Mouse (Mus musculus): ENCODE data around the gene Exoc5. TPM values are rescaled to one million over a fixed set of nuclear protein-coding genes. Genes with fewer than 3 reads are reported as not detected.

The Exoc5 gene
- polyA plus RNA-seq, 1 experiment from 2014 or later, result 79.9 TPM

- H3K27me3 ChIP-seq (ENCODE audit: control insufficient read depth, insufficient read depth, low read length), result no peaks in the 10 kb centered on the region
- H3K36me3 ChIP-seq (ENCODE audit: control insufficient read depth, insufficient read depth, low read length), result peaks cover 13% of the 10 kb centered on the region; the same call in 1 of the 2 replicates
- 94% methylated on average over 6 of the region's 6 CpGs for WGBS
- no peak for ATAC-seq (ENCODE audit: low read depth)
- H3K4me2 ChIP-seq (ENCODE audit: low read depth, low read length), result no peak overlapping the region
- H3K4me1 ChIP-seq (ENCODE audit: control insufficient read depth, insufficient read depth, low read length), result no peaks in the 10 kb centered on the region
- H3K4me3 ChIP-seq (ENCODE audit: low read depth, low read length), result no peak overlapping the region
- H3K9ac ChIP-seq (replicated peaks; ENCODE audit: low read depth, low read length), result no peak overlapping the region
- no peak overlapping the region for H3K27ac ChIP-seq (ENCODE audit: low read depth, low read length)
- no peaks in the 10 kb centered on the region for H3K9me3 ChIP-seq (ENCODE audit: control insufficient read depth, low read length)
Observed at GRCm38 (mm10) chr14:49027040-49027778, 39.2 kb downstream of the Exoc5 start.

- ATAC-seq (ENCODE audit: low read depth), result no peak
- H3K9ac ChIP-seq (replicated peaks; ENCODE audit: low read depth, low read length), result no peak overlapping the region
- no peak overlapping the region for H3K4me3 ChIP-seq (ENCODE audit: low read depth, low read length)
- H3K27ac ChIP-seq (ENCODE audit: low read depth, low read length), result no peak overlapping the region
- H3K9me3 ChIP-seq (ENCODE audit: control insufficient read depth, low read length), result no peaks in the 10 kb centered on the region
- H3K36me3 ChIP-seq (ENCODE audit: control insufficient read depth, insufficient read depth, low read length), result peaks cover 16% of the 10 kb centered on the region; the same call in 1 of the 2 replicates
- H3K4me1 ChIP-seq (ENCODE audit: control insufficient read depth, insufficient read depth, low read length), result no peaks in the 10 kb centered on the region
- no peaks in the 10 kb centered on the region for H3K27me3 ChIP-seq (ENCODE audit: control insufficient read depth, insufficient read depth, low read length)
- no peak overlapping the region for H3K4me2 ChIP-seq (ENCODE audit: low read depth, low read length)
- 95% methylated on average over 5 of the region's 5 CpGs for WGBS
Observed at GRCm38 (mm10) chr14:49019765-49020164, 46.7 kb downstream of the Exoc5 start.

DNA sequence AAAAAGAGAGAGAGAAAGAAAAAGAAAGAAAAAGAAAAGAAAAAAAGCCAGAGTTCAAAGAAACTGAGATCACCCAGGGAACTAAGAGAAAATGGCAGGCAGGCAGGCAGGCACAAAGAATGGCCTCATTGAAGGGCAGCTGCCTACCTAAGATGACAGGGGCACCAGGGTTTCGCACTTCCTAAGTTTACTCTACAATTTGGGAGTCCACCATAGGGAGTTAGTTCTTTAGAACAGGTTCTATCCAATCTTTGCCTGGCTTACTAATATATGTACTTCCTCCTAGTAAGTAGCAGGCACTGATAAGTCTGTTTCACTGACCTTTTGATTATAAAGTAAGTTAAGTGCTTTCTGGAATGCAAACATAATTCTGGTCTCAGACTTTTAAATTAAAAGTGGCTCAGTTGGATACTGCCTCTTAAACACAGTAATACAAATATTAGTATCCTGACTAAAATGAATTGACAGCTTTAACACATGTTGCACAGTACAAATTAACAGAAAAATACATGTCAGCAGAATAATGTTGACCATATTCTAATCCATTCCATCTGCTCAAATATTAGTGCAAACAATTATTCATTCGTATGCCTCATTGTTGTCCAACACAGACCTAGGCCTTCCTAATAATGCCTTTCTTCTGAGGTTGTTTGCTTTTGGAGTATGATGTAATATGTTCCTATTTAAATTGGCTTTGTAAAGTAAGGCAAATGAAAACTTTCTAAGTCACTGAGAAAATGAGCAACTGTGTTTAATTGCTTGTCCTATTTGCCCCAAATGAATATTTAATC lies 57.9 kb downstream of the Exoc5 start:
- Histone ChIP-seq H3K4me1 (ENCODE audit: control insufficient read depth, insufficient read depth, low read length) (no peaks in the 10 kb centered on the region), H3K9ac (replicated peaks; ENCODE audit: low read depth, low read length) (no peak overlapping the region), H3K27me3 (ENCODE audit: control insufficient read depth, insufficient read depth, low read length) (no peaks in the 10 kb centered on the region), H3K27ac (ENCODE audit: low read depth, low read length) (no peak overlapping the region), H3K9me3 (ENCODE audit: control insufficient read depth, low read length) (no peaks in the 10 kb centered on the region), H3K4me3 (ENCODE audit: low read depth, low read length) (no peak overlapping the region), H3K36me3 (ENCODE audit: control insufficient read depth, insufficient read depth, low read length) (no peaks in the 10 kb centered on the region), H3K4me2 (ENCODE audit: low read depth, low read length) (no peak overlapping the region)
- ATAC-seq (ENCODE audit: low read depth), result no peak
- 95% methylated on average over 2 of the region's 2 CpGs for WGBS

DNA sequence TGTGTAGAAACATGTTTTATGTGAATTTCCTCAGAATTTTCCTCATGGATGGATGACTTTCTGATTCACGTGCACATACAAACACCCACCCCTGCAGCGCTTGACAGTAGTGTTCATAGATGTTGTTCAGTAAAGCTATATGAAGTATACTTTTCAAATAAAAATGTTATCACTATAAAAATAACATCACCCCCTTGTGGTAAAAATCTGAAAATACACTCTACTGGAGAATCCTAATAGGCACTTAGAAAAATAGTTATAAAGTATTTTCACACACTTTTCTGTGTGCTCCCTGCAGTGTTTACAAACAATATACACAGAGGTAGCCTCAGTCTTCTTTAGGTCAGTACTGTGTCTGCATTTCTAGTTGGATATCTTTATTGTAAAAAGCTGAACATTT lies 58.5 kb downstream of the Exoc5 start:
- H3K9me3 ChIP-seq (ENCODE audit: control insufficient read depth, low read length), result no peaks in the 10 kb centered on the region
- H3K4me1 ChIP-seq (ENCODE audit: control insufficient read depth, insufficient read depth, low read length), result no peaks in the 10 kb centered on the region
- H3K4me3 ChIP-seq (ENCODE audit: low read depth, low read length), result no peak overlapping the region
- no peak for ATAC-seq (ENCODE audit: low read depth)
- H3K27ac ChIP-seq (ENCODE audit: low read depth, low read length), result no peak overlapping the region
- H3K27me3 ChIP-seq (ENCODE audit: control insufficient read depth, insufficient read depth, low read length), result no peaks in the 10 kb centered on the region
- H3K36me3 ChIP-seq (ENCODE audit: control insufficient read depth, insufficient read depth, low read length), result no peaks in the 10 kb centered on the region
- 91% methylated on average over 2 of the region's 2 CpGs for WGBS
- no peak overlapping the region for H3K9ac ChIP-seq (replicated peaks; ENCODE audit: low read depth, low read length)
- no peak overlapping the region for H3K4me2 ChIP-seq (ENCODE audit: low read depth, low read length)

DNA sequence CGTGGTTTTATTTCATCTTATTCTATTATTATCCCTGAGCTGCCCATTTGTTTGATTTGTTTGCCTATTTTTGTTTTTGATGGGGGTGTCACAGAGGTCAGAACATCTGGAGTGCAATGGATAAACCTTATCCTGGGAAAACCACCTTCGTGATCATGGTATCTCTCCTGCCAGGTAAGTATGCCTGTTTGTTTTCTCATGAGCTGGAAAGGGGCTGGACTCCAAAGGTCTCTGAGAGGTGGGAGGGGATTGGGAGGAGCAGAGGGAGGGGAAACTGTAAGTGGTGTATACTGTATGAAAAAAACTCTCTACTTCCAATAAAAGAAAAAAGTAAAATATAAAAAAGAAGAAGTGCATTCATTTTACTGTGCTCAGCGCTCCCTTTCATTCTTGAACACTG lies 64.8 kb downstream of the Exoc5 start:
- H3K4me1 ChIP-seq (ENCODE audit: control insufficient read depth, insufficient read depth, low read length), result no peaks in the 10 kb centered on the region
- no peaks in the 10 kb centered on the region for H3K9me3 ChIP-seq (ENCODE audit: control insufficient read depth, low read length)
- no peaks in the 10 kb centered on the region for H3K36me3 ChIP-seq (ENCODE audit: control insufficient read depth, insufficient read depth, low read length)
- no peak overlapping the region for H3K4me3 ChIP-seq (ENCODE audit: low read depth, low read length)
- H3K4me2 ChIP-seq (ENCODE audit: low read depth, low read length), result no peak overlapping the region
- no peak overlapping the region for H3K27ac ChIP-seq (ENCODE audit: low read depth, low read length)
- H3K9ac ChIP-seq (replicated peaks; ENCODE audit: low read depth, low read length), result no peak overlapping the region
- WGBS, result 85% methylated on average over 3 of the region's 3 CpGs
- ATAC-seq (ENCODE audit: low read depth), result no peak
- no peaks in the 10 kb centered on the region for H3K27me3 ChIP-seq (ENCODE audit: control insufficient read depth, insufficient read depth, low read length)

DNA sequence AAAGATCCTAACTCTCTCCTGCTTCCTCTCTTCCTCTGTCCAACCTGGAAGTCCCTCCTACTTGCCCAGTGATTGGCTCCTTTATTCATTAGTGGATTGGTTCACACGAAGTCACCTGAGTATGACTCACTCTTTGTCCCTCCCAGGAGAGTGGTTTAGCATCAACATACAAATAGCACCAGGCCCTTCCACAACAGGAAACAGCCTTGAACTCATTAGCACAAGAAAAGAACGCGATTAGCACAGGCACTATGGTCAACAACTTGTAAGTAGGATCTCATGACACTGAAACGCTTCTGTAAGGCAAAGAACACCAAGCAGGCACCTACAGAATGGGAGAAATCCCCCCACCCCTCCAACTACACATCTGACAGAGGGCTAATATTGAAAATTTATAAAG lies 67.7 kb downstream of the Exoc5 start:
- no peaks in the 10 kb centered on the region for H3K27me3 ChIP-seq (ENCODE audit: control insufficient read depth, insufficient read depth, low read length)
- no peak for ATAC-seq (ENCODE audit: low read depth)
- H3K4me3 ChIP-seq (ENCODE audit: low read depth, low read length), result no peak overlapping the region
- H3K27ac ChIP-seq (ENCODE audit: low read depth, low read length), result no peak overlapping the region
- WGBS, result 49% methylated on average over 4 of the region's 4 CpGs
- H3K4me2 ChIP-seq (ENCODE audit: low read depth, low read length), result no peak overlapping the region
- no peaks in the 10 kb centered on the region for H3K9me3 ChIP-seq (ENCODE audit: control insufficient read depth, low read length)
- no peak overlapping the region for H3K9ac ChIP-seq (replicated peaks; ENCODE audit: low read depth, low read length)
- H3K4me1 ChIP-seq (ENCODE audit: control insufficient read depth, insufficient read depth, low read length), result no peaks in the 10 kb centered on the region
- no peaks in the 10 kb centered on the region for H3K36me3 ChIP-seq (ENCODE audit: control insufficient read depth, insufficient read depth, low read length)

- H3K9ac ChIP-seq (replicated peaks; ENCODE audit: low read depth, low read length), result no peak overlapping the region
- H3K4me1 ChIP-seq (ENCODE audit: control insufficient read depth, insufficient read depth, low read length), result no peaks in the 10 kb centered on the region
- no peaks in the 10 kb centered on the region for H3K9me3 ChIP-seq (ENCODE audit: control insufficient read depth, low read length)
- H3K27me3 ChIP-seq (ENCODE audit: control insufficient read depth, insufficient read depth, low read length), result no peaks in the 10 kb centered on the region
- no peak for ATAC-seq (ENCODE audit: low read depth)
- no peak overlapping the region for H3K4me2 ChIP-seq (ENCODE audit: low read depth, low read length)
- H3K4me3 ChIP-seq (ENCODE audit: low read depth, low read length), result no peak overlapping the region
- H3K36me3 ChIP-seq (ENCODE audit: control insufficient read depth, insufficient read depth, low read length), result no peaks in the 10 kb centered on the region
- H3K27ac ChIP-seq (ENCODE audit: low read depth, low read length), result no peak overlapping the region
- WGBS, result 92% methylated on average over 3 of the region's 3 CpGs
Observed at GRCm38 (mm10) chr14:48993861-48994260, 72.6 kb downstream of the Exoc5 start.

GRCm38 (mm10) chr14:48992070-48992580 lies 74.3 kb downstream of the Exoc5 start:
- ATAC-seq (ENCODE audit: low read depth), result no peak
- no peak overlapping the region for H3K4me2 ChIP-seq (ENCODE audit: low read depth, low read length)
- H3K4me3 ChIP-seq (ENCODE audit: low read depth, low read length), result no peak overlapping the region
- H3K36me3 ChIP-seq (ENCODE audit: control insufficient read depth, insufficient read depth, low read length), result no peaks in the 10 kb centered on the region
- H3K27ac ChIP-seq (ENCODE audit: low read depth, low read length), result no peak overlapping the region
- no peaks in the 10 kb centered on the region for H3K9me3 ChIP-seq (ENCODE audit: control insufficient read depth, low read length)
- no peaks in the 10 kb centered on the region for H3K27me3 ChIP-seq (ENCODE audit: control insufficient read depth, insufficient read depth, low read length)
- no peaks in the 10 kb centered on the region for H3K4me1 ChIP-seq (ENCODE audit: control insufficient read depth, insufficient read depth, low read length)
- no peak overlapping the region for H3K9ac ChIP-seq (replicated peaks; ENCODE audit: low read depth, low read length)
- WGBS, result 12% methylated on average over 3 of the region's 3 CpGs

- ATAC-seq (ENCODE audit: low read depth), result peak; percentile 28; the same call in 1 of the 2 replicates
- no peak overlapping the region for H3K9ac ChIP-seq (replicated peaks; ENCODE audit: low read depth, low read length)
- H3K27me3 ChIP-seq (ENCODE audit: control insufficient read depth, insufficient read depth, low read length), result no peaks in the 10 kb centered on the region
- H3K9me3 ChIP-seq (ENCODE audit: control insufficient read depth, low read length), result no peaks in the 10 kb centered on the region
- no peaks in the 10 kb centered on the region for H3K36me3 ChIP-seq (ENCODE audit: control insufficient read depth, insufficient read depth, low read length)
- 1% methylated on average over 7 of the region's 7 CpGs for WGBS
- peak overlapping the region; percentile 32 for H3K4me2 ChIP-seq (ENCODE audit: low read depth, low read length)
- H3K4me1 ChIP-seq (ENCODE audit: control insufficient read depth, insufficient read depth, low read length), result no peaks in the 10 kb centered on the region
- H3K27ac ChIP-seq (ENCODE audit: low read depth, low read length), result no peak overlapping the region
- no peak overlapping the region for H3K4me3 ChIP-seq (ENCODE audit: low read depth, low read length)
Observed at GRCm38 (mm10) chr14:48991144-48991522, 75.3 kb downstream of the Exoc5 start.

Data from neural tube, embryonic 14.5 days (tissue).